Mouse (Mus musculus) forebrain, postnatal 0 days (tissue): ENCODE results near the gene Avil. TPM values are rescaled to one million over a fixed set of nuclear protein-coding genes. Genes with fewer than 3 reads are reported as not detected.

Experiments
- ATAC-seq: fragments of 200-750 bp; cut with Nextera tagmentation; 2 replicates; pipeline ENCODE4 v1.8.0; 2017; ENCODE audit warnings: mild to moderate bottlenecking, moderate library complexity
- DNase-seq: peaks from one replicate; pipeline ENCODE4 v3.0.0-alpha.2; 2015
- H3K27ac ChIP-seq: fragments of 300-500 bp; sonication (generic); 2 replicates; pipeline ENCODE4 v1.5.1; 2014; ENCODE audit warnings: low read depth, mild to moderate bottlenecking, antibody characterized with exemption, low read length, moderate library complexity, mixed read lengths
- H3K27me3 ChIP-seq: fragments of 300-500 bp; sonication (generic); 2 replicates; pipeline ENCODE4 v1.6.1; 2014; ENCODE audit warnings: mild to moderate bottlenecking, low read length, mixed read lengths; ENCODE audit not compliant: insufficient read depth
- H3K36me3 ChIP-seq: fragments of 300-500 bp; sonication (generic); 2 replicates; pipeline ENCODE4 v1.6.1; 2014; ENCODE audit warnings: mild to moderate bottlenecking, moderate library complexity; ENCODE audit not compliant: insufficient read depth
- H3K4me1 ChIP-seq: fragments of 300-500 bp; sonication (generic); 2 replicates; pipeline ENCODE4 v1.6.1; 2014; ENCODE audit warnings: antibody characterized with exemption; ENCODE audit not compliant: insufficient read depth
- H3K4me2 ChIP-seq: fragments of 300-500 bp; sonication (generic); 2 replicates; pipeline ENCODE4 v1.6.1; 2014; ENCODE audit warnings: low read depth, mild to moderate bottlenecking, moderate library complexity
- H3K4me3 ChIP-seq: fragments of 300-500 bp; sonication (generic); 2 replicates; pipeline ENCODE4 v1.5.1; 2014; ENCODE audit warnings: low read depth, low read length, mixed read lengths
- H3K9ac ChIP-seq: fragments of 300-500 bp; sonication (generic); 2 replicates; pipeline ENCODE4 v1.6.1; 2014; ENCODE audit warnings: mild to moderate bottlenecking
- H3K9me3 ChIP-seq: fragments of 300-500 bp; sonication (generic); 2 replicates; pipeline ENCODE4 v1.6.1; 2016; ENCODE audit warnings: low read length
- CTCF ChIP-seq: sonication (generic); IDR thresholded peaks from 2 replicates; pipeline ENCODE4 v1.5.1; 2016; ENCODE audit warnings: antibody characterized with exemption, control low read depth, low read depth
- WGBS: fragments of 180-500 bp; shearing (Covaris S2); extraction: QIAGEN DNeasy Blood & Tissue Kit; methylation state at CpG from one replicate; pipeline ENCODE4 v1.1.7; 2014; 5-methylcytosine and 5-hydroxymethylcytosine counted together
- polyA plus RNA-seq: library from polyadenylated mRNA; unstranded; fragments of >200 nt; fragmentation: Nextera tagmentation; extraction: Ambion mirVana; gene quantifications from 2 replicates; pipeline ENCODE4 v1.2.1, GENCODE M21; 2015
- total RNA-seq: library from RNA; depleted of rRNA; stranded (reverse); fragments of >200 nt; gene quantifications from 2 replicates; pipeline ENCODE4 v1.2.3, GENCODE M21; 2014

The Avil gene
- total and polyA plus RNA-seq, 2 experiments from 2014 or later: 0.24 to 0.67 TPM

DNA sequence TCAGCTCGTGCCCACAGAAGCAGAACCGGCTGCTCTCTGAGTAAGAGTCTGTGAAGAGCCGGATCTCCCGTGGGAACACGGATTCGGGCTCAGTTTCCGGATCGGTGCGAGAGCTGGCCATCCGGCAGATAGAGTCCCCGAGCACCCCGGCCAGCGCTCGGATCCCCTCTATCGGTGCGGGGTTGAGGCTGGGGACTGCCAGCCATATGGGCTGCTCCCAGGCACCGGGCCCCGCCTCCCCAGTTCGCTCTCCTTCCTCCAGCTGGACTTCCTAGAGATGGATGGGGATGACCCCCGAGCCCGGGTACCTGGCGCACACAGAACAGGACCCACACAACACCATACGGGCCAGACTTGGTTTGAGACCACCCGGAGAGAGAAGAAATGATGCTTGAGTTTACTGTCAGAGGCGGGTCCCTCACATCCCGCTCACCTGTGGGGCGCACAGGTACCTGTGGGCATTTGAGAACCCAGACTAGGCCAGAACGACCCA lies 40.8 kb downstream of the Avil start, which contains the start of the genes Mettl1 and Eef1akmt3:
Gene Mettl1 (plus strand): TSS at position 141 of the 493 bp plus-strand sequence.
Gene Eef1akmt3 (minus strand): TSS at position 240 of the 493 bp plus-strand sequence.
- Histone ChIP-seq H3K9me3 (no peaks in the 10 kb centered on the region), H3K4me2 (peak within 1 kb of the TSS; percentile 97), H3K27me3 (no peaks in the 10 kb centered on the region), H3K4me1 (peaks cover 6% of the 10 kb centered on the region), H3K36me3 (0 out of 2 replicates have a peak, but pooled peaks cover 3% of the 10 kb centered on the region), H3K27ac (no peak within 1 kb of the TSS; the same call in 1 of the 2 replicates), H3K9ac (peak within 1 kb of the TSS; percentile 57), H3K4me3 (peak within 1 kb of the TSS; percentile 76)
- WGBS: under 1% methylated on average over 28 of the region's 28 CpGs
- ATAC-seq (peak; percentile 55), DNase-seq (no peak)
- TF ChIP-seq CTCF: no peak

DNA sequence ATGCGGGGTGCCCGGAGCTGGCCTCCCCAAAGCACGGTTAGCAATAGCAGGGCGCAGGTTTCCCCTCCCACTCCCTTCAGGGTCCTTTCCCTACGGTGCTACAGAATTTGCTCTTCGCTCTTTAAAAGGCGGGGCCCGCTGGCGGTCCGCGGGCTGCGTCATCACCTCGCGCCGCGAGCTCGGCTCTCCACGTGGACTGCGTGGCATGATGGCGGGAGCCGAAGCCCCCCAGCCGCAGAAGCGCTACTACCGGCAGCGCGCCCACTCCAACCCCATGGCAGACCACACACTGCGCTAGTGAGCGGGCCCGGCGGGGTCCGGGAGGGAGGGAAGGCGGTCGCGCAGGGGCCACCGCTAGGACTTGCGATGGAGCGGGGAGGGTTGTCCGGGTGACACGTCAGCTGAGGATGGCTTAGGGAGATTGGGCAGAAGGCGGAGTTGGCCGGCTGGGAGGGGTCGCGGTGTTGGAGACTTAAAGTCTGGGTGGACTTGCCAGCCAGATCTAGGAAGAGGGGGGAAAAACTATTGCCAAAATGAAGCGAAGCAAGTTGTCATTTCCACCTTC lies 41.3 kb downstream of the Avil start:
- ATAC-seq: peak; percentile 94
- Histone ChIP-seq H3K27ac (no peak overlapping the region; the same call in 1 of the 2 replicates), H3K4me1 (peaks cover 6% of the 10 kb centered on the region), H3K36me3 (0 out of 2 replicates have a peak, but pooled peaks cover 3% of the 10 kb centered on the region), H3K9ac (peak overlapping the region; percentile 57), H3K9me3 (no peaks in the 10 kb centered on the region), H3K4me3 (peak overlapping the region; percentile 76), H3K4me2 (peak overlapping the region; percentile 97), H3K27me3 (no peaks in the 10 kb centered on the region)
- peak; percentile 17; the same call in 1 of the 2 replicates for TF ChIP-seq CTCF
- WGBS: 1% methylated on average over 44 of the region's 44 CpGs
- peak; percentile 96 for DNase-seq

DNA sequence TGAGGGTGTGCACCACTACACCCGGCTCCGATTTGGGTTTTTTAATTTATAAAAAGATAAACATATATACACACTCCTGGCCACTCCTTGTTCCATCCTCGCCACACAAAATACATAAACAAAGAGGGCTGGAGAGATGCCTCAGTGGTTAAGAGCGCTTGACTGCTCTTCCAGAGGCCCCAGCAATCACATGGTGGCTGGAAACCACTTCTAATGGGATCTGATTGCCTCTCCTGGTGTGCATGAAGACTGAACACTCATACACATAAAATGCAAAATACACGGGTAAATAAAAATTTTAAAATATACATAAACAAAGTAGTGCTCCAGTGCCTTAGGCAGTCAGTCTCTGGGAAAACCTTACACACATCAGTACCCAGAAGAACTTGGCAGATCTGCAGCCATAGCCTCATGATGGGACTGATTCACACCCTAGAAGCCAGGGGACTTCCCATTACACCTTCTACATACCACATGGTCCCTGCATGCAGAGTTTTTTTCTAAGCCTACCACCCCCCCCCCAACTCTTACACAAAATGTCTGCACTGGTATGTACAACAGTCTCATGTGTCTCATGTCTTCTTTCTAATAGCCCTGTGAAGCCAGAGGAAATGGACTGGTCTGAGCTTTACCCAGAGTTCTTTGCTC lies 42.1 kb downstream of the Avil start:
- TF ChIP-seq CTCF: no peak
- 0 out of 2 replicates have a peak, but pooled peaks cover 3% of the 10 kb centered on the region for H3K36me3 ChIP-seq
- H3K4me1 ChIP-seq: peaks cover 6% of the 10 kb centered on the region
- H3K9ac ChIP-seq: peak overlapping the region; percentile 57
- WGBS: 16% methylated on average over 5 of the region's 5 CpGs
- peak overlapping the region; percentile 97 for H3K4me2 ChIP-seq
- DNase-seq: no peak
- no peaks in the 10 kb centered on the region for H3K27me3 ChIP-seq
- no peaks in the 10 kb centered on the region for H3K9me3 ChIP-seq
- H3K27ac ChIP-seq: no peak overlapping the region
- ATAC-seq: no peak
- peak overlapping the region; percentile 76 for H3K4me3 ChIP-seq

DNA sequence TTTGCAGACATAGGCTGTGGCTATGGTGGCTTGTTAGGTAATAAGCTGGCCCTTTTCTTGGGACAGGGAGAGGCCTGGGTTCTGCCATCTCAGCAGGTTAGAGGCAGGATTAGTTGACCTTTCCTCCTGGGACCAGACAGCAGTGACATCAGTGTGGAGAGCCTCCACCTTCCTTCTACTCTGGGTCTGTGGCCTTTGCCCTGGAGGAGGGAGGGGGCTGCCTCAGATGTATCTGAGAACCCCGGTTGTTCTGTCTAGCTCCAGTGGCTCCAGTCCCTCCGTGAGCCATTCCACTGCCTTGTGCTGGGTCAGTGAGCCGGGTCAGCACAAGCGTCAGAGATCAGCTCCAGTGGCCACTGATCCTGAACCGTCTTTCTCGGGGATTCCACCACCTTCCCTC lies 42.7 kb downstream of the Avil start:
- no peaks in the 10 kb centered on the region for H3K9me3 ChIP-seq
- 87% methylated on average over 6 of the region's 6 CpGs for WGBS
- peaks cover 6% of the 10 kb centered on the region for H3K4me1 ChIP-seq
- H3K9ac ChIP-seq: no peak overlapping the region
- no peak overlapping the region for H3K4me3 ChIP-seq
- DNase-seq: no peak
- TF ChIP-seq CTCF: no peak
- no peak overlapping the region for H3K27ac ChIP-seq
- peaks cover 5% of the 10 kb centered on the region; the same call in 1 of the 2 replicates for H3K27me3 ChIP-seq
- ATAC-seq: no peak
- no peak overlapping the region for H3K4me2 ChIP-seq
- H3K36me3 ChIP-seq: 0 out of 2 replicates have a peak, but pooled peaks cover 3% of the 10 kb centered on the region

DNA sequence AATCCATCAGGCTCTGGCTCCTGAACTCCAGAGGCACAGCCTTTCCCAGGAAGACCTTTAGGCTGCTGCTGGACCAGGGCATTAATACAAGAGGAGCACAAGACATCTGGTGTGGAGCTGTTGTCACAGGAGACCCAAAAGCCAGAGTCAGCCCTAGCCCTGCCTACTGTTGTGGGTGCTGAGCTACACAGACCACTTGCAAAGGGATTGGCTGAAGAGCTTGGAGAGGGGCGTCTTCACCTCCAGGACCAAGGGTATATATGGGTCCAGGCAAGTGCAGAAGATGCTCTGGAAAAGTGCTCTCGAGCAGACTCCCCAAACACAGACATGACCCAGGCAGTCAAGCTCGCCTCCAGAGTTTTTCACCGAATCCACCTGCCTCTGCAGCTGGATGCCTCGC lies 47.4 kb downstream of the Avil start, which contains the start of gene Cyp27b1:
Gene Cyp27b1 (plus strand): TSS at position 297 of the 400 bp plus-strand sequence.
- H3K9ac ChIP-seq: no peak within 1 kb of the TSS
- H3K27me3 ChIP-seq: peaks cover 32% of the 10 kb centered on the region
- no peaks in the 10 kb centered on the region for H3K4me1 ChIP-seq
- ATAC-seq: no peak
- WGBS: 27% methylated on average over 5 of the region's 5 CpGs
- DNase-seq: no peak
- H3K4me3 ChIP-seq: no peak within 1 kb of the TSS
- no peaks in the 10 kb centered on the region for H3K9me3 ChIP-seq
- peaks cover 4% of the 10 kb centered on the region; the same call in 1 of the 2 replicates for H3K36me3 ChIP-seq
- no peak for TF ChIP-seq CTCF
- no peak within 1 kb of the TSS for H3K27ac ChIP-seq
- H3K4me2 ChIP-seq: no peak within 1 kb of the TSS

DNA sequence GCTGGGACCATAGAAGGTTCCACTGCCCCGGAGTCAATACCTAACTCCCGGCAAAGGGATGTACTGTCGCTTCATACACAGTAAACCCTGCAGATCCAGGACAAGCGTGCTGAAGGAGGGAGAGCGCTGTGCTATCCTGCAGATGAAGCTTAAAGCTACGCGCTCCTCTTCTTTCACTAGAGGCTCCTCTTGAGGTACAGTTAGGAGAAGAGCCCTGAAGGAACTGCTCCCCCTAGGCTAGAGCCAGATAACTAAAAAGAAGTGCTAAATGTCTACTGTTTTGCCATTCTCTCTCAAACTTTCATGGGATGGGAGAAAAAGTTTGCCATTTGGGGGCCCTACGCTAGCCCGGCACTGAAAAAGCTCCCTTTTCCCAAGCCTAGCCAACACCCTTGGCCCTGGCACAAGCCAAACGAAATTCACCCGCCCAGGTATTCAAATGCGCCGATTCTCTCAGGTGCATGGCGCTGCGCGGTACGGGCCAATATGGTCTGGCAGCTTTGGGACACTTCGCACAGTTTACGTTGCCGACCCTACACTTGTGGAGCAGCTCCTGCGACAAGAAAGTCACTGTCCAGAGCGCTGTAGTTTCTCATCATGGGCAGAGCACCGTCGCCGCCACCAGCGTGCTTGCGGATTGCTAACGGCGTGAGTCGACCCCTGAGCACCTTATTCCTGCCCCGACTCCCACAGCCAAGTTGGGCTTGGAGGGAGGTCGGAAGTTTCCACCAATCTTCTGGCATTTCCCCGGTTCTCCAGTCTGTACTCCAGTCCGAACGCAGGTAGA lies 48.3 kb downstream of the Avil start:
- ATAC-seq (peak; percentile 34; the same call in 1 of the 2 replicates), DNase-seq (no peak)
- H3K4me1 ChIP-seq: no peaks in the 10 kb centered on the region
- H3K4me2 ChIP-seq: no peak overlapping the region
- no peak overlapping the region for H3K4me3 ChIP-seq
- peaks cover 32% of the 10 kb centered on the region for H3K27me3 ChIP-seq
- peaks cover 8% of the 10 kb centered on the region; the same call in 1 of the 2 replicates for H3K36me3 ChIP-seq
- no peaks in the 10 kb centered on the region for H3K9me3 ChIP-seq
- peak; percentile 24; the same call in 1 of the 2 replicates for TF ChIP-seq CTCF
- H3K27ac ChIP-seq: no peak overlapping the region
- no peak overlapping the region for H3K9ac ChIP-seq
- WGBS: 5% methylated on average over 35 of the region's 35 CpGs
